Mouse (Mus musculus): ENCODE measurements at regions not wholly inside any gene's neighbourhood (a gene's known extent, or its start where the extent isn't known, plus 50 kb on each side); places are given as distances from the start of the nearest gene placed in this dataset.

DNA sequence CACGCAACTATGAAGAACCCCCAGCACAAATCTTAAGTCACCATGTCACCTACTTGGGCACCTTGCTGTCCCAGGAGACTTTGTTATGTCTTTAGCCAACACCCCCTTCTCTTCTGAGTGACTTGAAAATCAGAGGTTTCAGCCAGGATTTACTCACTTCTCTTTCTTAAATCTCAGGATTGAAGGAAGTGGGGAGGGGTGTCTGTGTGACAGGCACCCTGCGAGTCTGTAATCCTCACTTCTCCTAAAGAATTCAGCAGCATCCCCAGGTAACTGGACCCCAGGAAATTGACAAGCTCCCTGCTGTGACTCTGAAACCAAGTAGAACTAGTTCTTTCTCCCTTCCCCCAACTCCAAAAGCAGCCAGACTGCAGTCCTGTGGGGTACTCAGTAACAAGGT, 421.4 kb downstream of the Atp23 start:
- Histone ChIP-seq H3K27ac (replicated peaks; ENCODE audit: low read depth, low read length) (no peak overlapping the region), H3K9me3 (ENCODE audit: control insufficient read depth, low read length) (0 out of 2 replicates have a peak, but pooled peaks cover 2% of the 10 kb centered on the region), H3K4me2 (ENCODE audit: low read length) (no peak overlapping the region), H3K4me1 (ENCODE audit: control insufficient read depth, insufficient read depth, low read length) (no peaks in the 10 kb centered on the region), H3K4me3 (replicated peaks; ENCODE audit: low read depth, low read length) (no peak overlapping the region), H3K27me3 (ENCODE audit: control insufficient read depth, insufficient read depth, low read length) (no peaks in the 10 kb centered on the region), H3K36me3 (ENCODE audit: control insufficient read depth, insufficient read depth, low read length) (no peaks in the 10 kb centered on the region), H3K9ac (replicated peaks; ENCODE audit: low read length) (no peak overlapping the region)
- ATAC-seq (ENCODE audit: low FRiP score, low TSS enrichment) (no peak), DNase-seq (no peak)
- WGBS: 40% methylated on average over 2 of the region's 2 CpGs

DNA sequence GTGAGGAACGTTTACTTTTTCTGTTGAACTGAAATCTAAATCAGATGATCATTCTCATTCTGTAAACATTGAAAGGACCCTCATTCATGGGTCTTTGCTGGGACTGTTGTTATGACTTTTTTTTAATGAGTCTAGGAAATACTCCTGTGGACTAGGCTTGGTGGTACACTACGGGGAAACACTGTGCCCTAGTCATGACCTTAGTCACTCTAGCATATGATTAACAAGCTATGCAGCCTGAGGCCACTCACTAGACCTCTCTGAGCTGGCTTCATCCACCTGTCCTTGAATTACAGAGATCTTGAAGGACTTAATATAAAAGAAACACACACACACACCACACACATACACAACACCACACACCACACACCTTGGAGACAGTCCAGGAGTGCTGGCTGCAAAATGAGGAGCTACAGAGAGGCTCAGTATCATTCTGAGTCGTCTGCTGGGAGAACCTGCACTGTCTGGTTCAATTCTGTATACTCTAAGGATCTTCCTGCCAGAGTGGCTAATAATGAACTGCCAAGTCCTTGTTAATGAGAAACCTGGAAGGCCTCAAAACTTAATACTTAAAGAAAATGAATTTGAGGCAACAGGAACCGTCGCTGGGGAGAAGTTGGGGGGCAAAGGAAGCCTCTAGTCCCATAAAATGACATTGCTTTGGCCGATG, 428.0 kb downstream of the Atp23 start:
- no peaks in the 10 kb centered on the region for H3K4me1 ChIP-seq (ENCODE audit: control insufficient read depth, insufficient read depth, low read length)
- H3K9me3 ChIP-seq (ENCODE audit: control insufficient read depth, low read length): no peaks in the 10 kb centered on the region
- no peaks in the 10 kb centered on the region for H3K27me3 ChIP-seq (ENCODE audit: control insufficient read depth, insufficient read depth, low read length)
- no peak overlapping the region for H3K4me3 ChIP-seq (replicated peaks; ENCODE audit: low read depth, low read length)
- H3K9ac ChIP-seq (replicated peaks; ENCODE audit: low read length): no peak overlapping the region
- H3K36me3 ChIP-seq (ENCODE audit: control insufficient read depth, insufficient read depth, low read length): no peaks in the 10 kb centered on the region
- no peak overlapping the region for H3K27ac ChIP-seq (replicated peaks; ENCODE audit: low read depth, low read length)
- no peak for DNase-seq
- 80% methylated on average over 6 of the region's 6 CpGs for WGBS
- no peak for ATAC-seq (ENCODE audit: low FRiP score, low TSS enrichment)
- no peak overlapping the region for H3K4me2 ChIP-seq (ENCODE audit: low read length)

DNA sequence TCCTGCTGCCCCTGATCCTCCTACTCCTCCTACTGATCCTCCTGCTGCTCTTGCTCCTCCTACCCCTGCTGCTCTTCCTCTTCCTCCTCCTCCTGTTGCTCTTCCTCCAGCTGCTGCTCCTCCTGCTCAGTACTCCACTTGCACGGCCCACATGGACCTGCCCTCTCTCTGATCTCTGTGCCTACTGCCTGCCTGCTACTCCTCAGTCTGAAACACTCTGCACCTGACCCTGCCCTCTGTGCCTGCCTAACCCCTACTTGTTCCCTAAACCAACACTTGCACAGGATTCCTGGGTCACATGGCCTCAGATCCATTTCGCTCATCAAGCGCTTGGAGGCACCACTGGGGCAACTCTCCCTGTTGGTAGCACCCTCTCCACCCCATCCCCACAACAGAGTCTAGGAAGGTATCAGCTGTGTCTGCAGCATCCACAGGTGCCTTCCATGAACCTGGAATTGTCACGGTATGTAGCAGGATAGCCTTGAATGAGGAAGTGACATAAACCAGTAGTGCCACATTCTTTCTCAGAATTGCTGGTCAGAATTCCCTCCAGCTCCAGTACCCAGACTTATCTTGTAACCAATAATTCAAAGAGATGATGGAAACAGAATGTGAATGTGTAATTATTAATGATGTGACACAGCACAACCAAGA, 430.2 kb downstream of the Atp23 start:
- DNase-seq (no peak), ATAC-seq (ENCODE audit: low FRiP score, low TSS enrichment) (no peak)
- Histone ChIP-seq H3K4me1 (ENCODE audit: control insufficient read depth, insufficient read depth, low read length) (no peaks in the 10 kb centered on the region), H3K27me3 (ENCODE audit: control insufficient read depth, insufficient read depth, low read length) (no peaks in the 10 kb centered on the region), H3K9me3 (ENCODE audit: control insufficient read depth, low read length) (peaks cover 8% of the 10 kb centered on the region; the same call in 1 of the 2 replicates), H3K9ac (replicated peaks; ENCODE audit: low read length) (no peak overlapping the region), H3K36me3 (ENCODE audit: control insufficient read depth, insufficient read depth, low read length) (no peaks in the 10 kb centered on the region), H3K27ac (replicated peaks; ENCODE audit: low read depth, low read length) (no peak overlapping the region), H3K4me2 (ENCODE audit: low read length) (no peak overlapping the region), H3K4me3 (replicated peaks; ENCODE audit: low read depth, low read length) (no peak overlapping the region)
- 67% methylated on average over 4 of the region's 4 CpGs for WGBS

DNA sequence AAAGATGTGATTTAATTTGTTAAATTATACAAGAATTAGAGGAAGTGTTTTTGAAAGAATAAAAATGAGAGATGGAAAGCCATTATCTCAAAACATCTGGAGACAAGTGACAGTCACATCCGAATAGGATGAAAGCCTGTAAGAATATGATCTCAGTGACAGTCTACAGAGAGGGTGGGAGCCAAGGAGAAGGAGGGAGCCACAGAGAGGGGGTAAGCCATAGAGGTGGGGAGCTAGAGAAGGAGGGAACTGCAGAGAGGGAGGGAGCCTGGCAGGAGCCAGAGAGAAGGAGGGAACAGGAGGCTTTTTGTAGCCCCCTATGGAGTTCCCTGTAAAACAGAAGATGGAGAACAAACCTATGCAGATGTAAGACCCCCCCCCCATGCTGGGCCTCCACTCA, 438.4 kb downstream of the Atp23 start:
- Histone ChIP-seq H3K36me3 (ENCODE audit: control insufficient read depth, insufficient read depth, low read length) (no peaks in the 10 kb centered on the region), H3K9ac (replicated peaks; ENCODE audit: low read length) (no peak overlapping the region), H3K4me2 (ENCODE audit: low read length) (no peak overlapping the region), H3K27ac (replicated peaks; ENCODE audit: low read depth, low read length) (no peak overlapping the region), H3K9me3 (ENCODE audit: control insufficient read depth, low read length) (peaks cover 7% of the 10 kb centered on the region; the same call in 1 of the 2 replicates), H3K4me1 (ENCODE audit: control insufficient read depth, insufficient read depth, low read length) (no peaks in the 10 kb centered on the region), H3K4me3 (replicated peaks; ENCODE audit: low read depth, low read length) (no peak overlapping the region), H3K27me3 (ENCODE audit: control insufficient read depth, insufficient read depth, low read length) (no peaks in the 10 kb centered on the region)
- 79% methylated on average over 1 of the region's 1 CpGs for WGBS
- ATAC-seq (ENCODE audit: low FRiP score, low TSS enrichment) (no peak), DNase-seq (no peak)

DNA sequence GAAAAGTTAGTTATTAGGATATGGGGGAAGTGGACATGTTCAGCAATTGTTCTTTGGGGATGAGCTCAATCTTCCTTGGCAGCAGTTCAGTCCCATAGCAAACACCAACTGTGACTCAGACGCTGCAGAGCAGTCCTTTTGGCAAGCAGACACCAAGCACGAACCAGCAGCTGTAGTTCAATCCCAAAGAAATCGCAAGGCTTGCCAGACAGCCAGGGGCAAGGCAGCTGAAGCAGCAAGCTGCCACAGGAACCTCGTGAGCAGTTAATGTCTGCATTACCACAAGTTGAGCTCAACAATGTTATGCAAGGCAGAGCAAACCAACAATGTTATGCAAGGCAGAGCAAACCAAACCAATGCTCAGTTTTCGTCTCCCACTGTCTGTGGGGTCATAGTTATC, 442.6 kb downstream of the Atp23 start:
- Histone ChIP-seq H3K4me1 (ENCODE audit: control insufficient read depth, insufficient read depth, low read length) (no peaks in the 10 kb centered on the region), H3K27me3 (ENCODE audit: control insufficient read depth, insufficient read depth, low read length) (no peaks in the 10 kb centered on the region), H3K27ac (replicated peaks; ENCODE audit: low read depth, low read length) (no peak overlapping the region), H3K4me2 (ENCODE audit: low read length) (no peak overlapping the region), H3K9me3 (ENCODE audit: control insufficient read depth, low read length) (no peaks in the 10 kb centered on the region), H3K36me3 (ENCODE audit: control insufficient read depth, insufficient read depth, low read length) (no peaks in the 10 kb centered on the region), H3K4me3 (replicated peaks; ENCODE audit: low read depth, low read length) (no peak overlapping the region), H3K9ac (replicated peaks; ENCODE audit: low read length) (no peak overlapping the region)
- WGBS: 88% methylated on average over 5 of the region's 5 CpGs
- ATAC-seq (ENCODE audit: low FRiP score, low TSS enrichment) (no peak), DNase-seq (no peak)

DNA sequence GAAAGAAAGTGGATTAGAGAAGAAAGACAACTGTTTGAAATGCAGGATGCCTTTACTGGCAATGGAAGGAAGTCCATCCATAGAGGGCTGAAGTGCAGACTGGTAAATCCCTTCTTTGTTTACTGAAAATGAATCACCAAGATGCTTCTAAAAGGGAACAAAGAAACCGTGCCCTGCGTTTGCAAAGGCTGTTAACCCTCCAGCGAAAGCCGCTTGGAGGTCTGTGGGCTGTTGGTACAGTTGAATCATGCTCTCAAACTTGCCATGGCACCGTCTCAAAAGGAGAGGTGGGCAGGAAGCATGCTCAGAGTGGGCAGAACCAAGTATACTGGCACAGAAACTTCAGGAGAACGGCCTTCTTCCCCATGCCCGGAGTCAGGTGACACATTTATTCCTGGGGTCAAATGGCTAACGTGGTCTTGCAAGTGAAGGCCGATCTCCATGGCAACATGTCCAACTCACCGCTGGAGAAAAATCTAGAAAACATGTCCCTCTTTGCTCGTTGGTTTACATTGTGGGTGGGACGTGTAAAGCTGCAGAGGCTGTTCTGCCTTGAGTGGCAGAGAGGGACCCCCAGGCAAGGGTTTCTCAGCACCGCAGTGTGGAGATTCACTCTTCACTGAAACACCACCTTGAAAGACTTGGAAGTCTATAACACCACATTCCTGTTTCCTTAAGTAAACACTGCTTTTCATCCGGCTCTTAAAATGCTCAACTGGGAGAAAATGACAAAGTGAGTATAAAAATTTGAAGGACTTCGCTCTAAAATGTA, 448.2 kb downstream of the Atp23 start:
- ATAC-seq (ENCODE audit: low FRiP score, low TSS enrichment) (no peak), DNase-seq (peak; percentile 46)
- Histone ChIP-seq H3K36me3 (ENCODE audit: control insufficient read depth, insufficient read depth, low read length) (no peaks in the 10 kb centered on the region), H3K9ac (replicated peaks; ENCODE audit: low read length) (no peak overlapping the region), H3K9me3 (ENCODE audit: control insufficient read depth, low read length) (0 out of 2 replicates have a peak, but pooled peaks cover 2% of the 10 kb centered on the region), H3K4me3 (replicated peaks; ENCODE audit: low read depth, low read length) (no peak overlapping the region), H3K27ac (replicated peaks; ENCODE audit: low read depth, low read length) (no peak overlapping the region), H3K4me2 (ENCODE audit: low read length) (no peak overlapping the region), H3K4me1 (ENCODE audit: control insufficient read depth, insufficient read depth, low read length) (0 out of 2 replicates have a peak, but pooled peaks cover 3% of the 10 kb centered on the region), H3K27me3 (ENCODE audit: control insufficient read depth, insufficient read depth, low read length) (no peaks in the 10 kb centered on the region)
- WGBS: 51% methylated on average over 15 of the region's 15 CpGs

DNA sequence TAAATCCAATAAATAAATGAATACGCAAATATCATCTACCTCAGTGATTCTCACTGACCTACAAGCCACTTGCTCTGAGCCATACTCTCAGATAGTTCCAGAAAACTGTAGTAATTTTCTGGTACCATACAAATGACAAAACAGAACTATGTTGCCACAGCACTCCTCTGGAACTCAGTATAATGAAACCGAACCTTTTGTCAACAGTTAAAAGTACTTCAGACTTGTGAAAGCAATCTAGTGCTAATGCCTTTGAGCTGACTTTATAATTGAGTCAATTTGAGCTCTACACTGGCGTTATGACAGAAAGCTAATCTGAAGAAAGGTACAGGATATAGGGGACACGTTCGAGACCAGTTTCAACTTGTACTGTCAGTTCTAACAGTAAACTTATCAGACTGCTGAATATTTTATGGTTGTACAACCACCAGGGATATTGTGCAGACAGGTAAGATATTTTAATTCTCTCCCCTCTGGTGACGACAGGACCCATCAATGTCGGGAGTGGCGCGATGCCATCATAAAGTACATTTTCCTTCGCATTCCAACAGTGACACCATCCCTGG, 449.0 kb downstream of the Atp23 start:
- H3K9ac ChIP-seq (replicated peaks; ENCODE audit: low read length): no peak overlapping the region
- H3K27me3 ChIP-seq (ENCODE audit: control insufficient read depth, insufficient read depth, low read length): no peaks in the 10 kb centered on the region
- 74% methylated on average over 10 of the region's 10 CpGs for WGBS
- H3K36me3 ChIP-seq (ENCODE audit: control insufficient read depth, insufficient read depth, low read length): no peaks in the 10 kb centered on the region
- H3K9me3 ChIP-seq (ENCODE audit: control insufficient read depth, low read length): 0 out of 2 replicates have a peak, but pooled peaks cover 3% of the 10 kb centered on the region
- 0 out of 2 replicates have a peak, but pooled peaks cover 3% of the 10 kb centered on the region for H3K4me1 ChIP-seq (ENCODE audit: control insufficient read depth, insufficient read depth, low read length)
- H3K27ac ChIP-seq (replicated peaks; ENCODE audit: low read depth, low read length): no peak overlapping the region
- ATAC-seq (ENCODE audit: low FRiP score, low TSS enrichment) (no peak), DNase-seq (no peak)
- no peak overlapping the region for H3K4me3 ChIP-seq (replicated peaks; ENCODE audit: low read depth, low read length)
- no peak overlapping the region for H3K4me2 ChIP-seq (ENCODE audit: low read length)

DNA sequence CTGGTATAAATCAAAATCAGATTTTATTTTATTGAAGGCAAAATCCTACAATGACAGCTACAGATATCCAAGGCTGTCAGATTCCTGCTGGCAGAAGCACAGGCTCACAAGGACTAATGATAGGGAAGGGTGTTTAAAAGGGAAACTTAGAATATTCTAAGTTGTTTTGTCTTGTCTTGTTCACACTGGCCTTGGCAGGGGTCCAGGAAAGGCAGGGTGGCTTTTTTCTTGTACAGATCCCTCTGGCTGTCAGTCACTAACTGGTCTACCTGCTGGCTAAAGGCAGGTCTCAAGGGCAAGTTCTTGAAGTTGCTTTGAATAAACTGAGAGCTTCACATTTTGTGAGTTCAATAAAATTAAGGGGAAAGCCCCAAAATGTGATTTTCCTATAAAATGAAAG, 465.3 kb downstream of the Lrig3 start:
- H3K4me2 ChIP-seq (ENCODE audit: low read length): no peak overlapping the region
- H3K27ac ChIP-seq (replicated peaks; ENCODE audit: low read depth, low read length): no peak overlapping the region
- no peak for DNase-seq
- no peak overlapping the region for H3K9ac ChIP-seq (replicated peaks; ENCODE audit: low read length)
- no peak overlapping the region for H3K4me3 ChIP-seq (replicated peaks; ENCODE audit: low read depth, low read length)
- H3K4me1 ChIP-seq (ENCODE audit: control insufficient read depth, insufficient read depth, low read length): no peaks in the 10 kb centered on the region
- H3K27me3 ChIP-seq (ENCODE audit: control insufficient read depth, insufficient read depth, low read length): no peaks in the 10 kb centered on the region
- ATAC-seq (ENCODE audit: low FRiP score, low TSS enrichment): no peak
- no peaks in the 10 kb centered on the region for H3K9me3 ChIP-seq (ENCODE audit: control insufficient read depth, low read length)
- H3K36me3 ChIP-seq (ENCODE audit: control insufficient read depth, insufficient read depth, low read length): no peaks in the 10 kb centered on the region

Measured in midbrain, embryonic 14.5 days (tissue).